Comparison of ENCODE assay signal across 13 mouse cellular contexts in the genomic region with DNA sequence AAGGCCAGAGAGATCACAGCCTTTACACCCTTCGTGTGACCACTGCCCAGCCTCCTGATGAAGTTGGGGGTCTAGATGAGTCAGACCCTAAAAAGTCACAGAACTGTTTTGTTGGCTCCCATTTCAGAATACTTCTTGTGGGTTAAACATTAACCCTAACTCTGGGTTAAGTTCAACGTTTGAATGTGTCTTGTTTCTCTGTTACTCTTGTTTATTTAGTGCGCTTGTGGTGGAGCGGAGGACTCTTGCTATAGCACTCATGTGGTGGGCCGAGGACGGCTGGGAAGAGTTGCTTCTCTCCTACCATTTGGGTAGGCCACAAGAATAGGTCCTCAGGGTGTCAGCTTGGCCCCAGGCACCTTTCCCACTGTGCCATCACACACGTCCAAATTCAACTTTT. TPM values are rescaled to one million over a fixed set of nuclear protein-coding genes. Genes with fewer than 3 reads are reported as not detected.
DNase-seq lines count a peak whose midpoint lies in the region; ATAC-seq and TF ChIP-seq lines count a peak whose summit lies in the region.
"Had no signal": no experiment of that assay in that cellular context is flagged by ENCODE, and none has a peak within 500 bp of the region (broad histone marks: within the 10 kb centered on the region; RNA-seq: fewer than 3 reads in every experiment).

No protein-coding gene starts in this region.

- DNase-seq in heart, postnatal 10 days, result no peak
- no peak for DNase-seq in lung, postnatal 14 days
- DNase-seq in testis, postnatal 14 days (ENCODE audit: low spot score), result no peak
- DNase-seq in left cerebral cortex, postnatal 25 days (ENCODE audit: low spot score in 2 of 2), result no peak
- DNase-seq: cerebellum, adult 2 months had no signal

- H3K4me2 ChIP-seq in heart, embryonic 12.5 days, result no peak overlapping the region
- H3K4me2 ChIP-seq in lung, embryonic 16.5 days (ENCODE audit: low read depth, low read length), result no peak overlapping the region
- no peak overlapping the region for H3K4me2 ChIP-seq in intestine, postnatal 0 days (replicated peaks; ENCODE audit: low read depth)
- H3K4me2 ChIP-seq in stomach, embryonic 14.5 days (replicated peaks; ENCODE audit: low read depth, low read length), result no peak overlapping the region
- H3K4me2 ChIP-seq: forebrain, embryonic 15.5 days; neural tube, embryonic 13.5 days had no signal

- H3K9ac ChIP-seq in heart, embryonic 12.5 days, result no peak overlapping the region
- no peak overlapping the region for H3K9ac ChIP-seq in lung, embryonic 16.5 days (ENCODE audit: low read length)
- no peak overlapping the region for H3K9ac ChIP-seq in intestine, postnatal 0 days (ENCODE audit: low read depth, low read length)
- H3K9ac ChIP-seq in stomach, embryonic 14.5 days (replicated peaks; ENCODE audit: low read depth, low read length), result no peak overlapping the region
- H3K9ac ChIP-seq: forebrain, embryonic 15.5 days had no signal

- H3K9me3 ChIP-seq in heart, embryonic 12.5 days (replicated peaks), result no peaks in the 10 kb centered on the region
- H3K9me3 ChIP-seq in lung, embryonic 16.5 days (ENCODE audit: control insufficient read depth, low read length), result no peaks in the 10 kb centered on the region
- H3K9me3 ChIP-seq in intestine, postnatal 0 days (ENCODE audit: control insufficient read depth), result no peaks in the 10 kb centered on the region
- no peaks in the 10 kb centered on the region for H3K9me3 ChIP-seq in stomach, embryonic 14.5 days (ENCODE audit: control insufficient read depth, low read depth, low read length)
- H3K9me3 ChIP-seq: forebrain, embryonic 15.5 days; neural tube, embryonic 13.5 days had no signal

- peaks cover 59% of the 10 kb centered on the region for H3K4me1 ChIP-seq in heart, embryonic 12.5 days (replicated peaks)
- H3K4me1 ChIP-seq in lung, embryonic 16.5 days (replicated peaks; ENCODE audit: control insufficient read depth, insufficient read depth, low read length), result peaks cover 61% of the 10 kb centered on the region
- peaks cover 23% of the 10 kb centered on the region for H3K4me1 ChIP-seq in intestine, postnatal 0 days (replicated peaks; ENCODE audit: control insufficient read depth, insufficient read depth, low read length)
- peaks cover 55% of the 10 kb centered on the region for H3K4me1 ChIP-seq in stomach, embryonic 14.5 days (ENCODE audit: control insufficient read depth, insufficient read depth, low read length)

- H3K4me3 ChIP-seq in heart, embryonic 12.5 days, result no peak overlapping the region
- no peak overlapping the region for H3K4me3 ChIP-seq in lung, embryonic 16.5 days (ENCODE audit: low read length)
- no peak overlapping the region for H3K4me3 ChIP-seq in intestine, postnatal 0 days (ENCODE audit: low read depth, low read length)
- H3K4me3 ChIP-seq in stomach, embryonic 14.5 days (ENCODE audit: low read depth, low read length), result no peak overlapping the region
- H3K4me3 ChIP-seq: forebrain, embryonic 15.5 days; neural tube, embryonic 13.5 days had no signal

- intact Hi-C loops in heart, postnatal 10 days (cut with DNase I), result no loop called here
- intact Hi-C loops in left cerebral cortex, postnatal 25 days (cut with DNase I), result no loop called here

- WGBS in heart, embryonic 12.5 days, result 78% methylated on average over 7 of the region's 7 CpGs
- WGBS in lung, embryonic 16.5 days, result 52% methylated on average over 7 of the region's 7 CpGs
- WGBS in intestine, postnatal 0 days, result 46% methylated on average over 7 of the region's 7 CpGs
- WGBS in stomach, embryonic 14.5 days, result 67% methylated on average over 7 of the region's 7 CpGs

- no peaks in the 10 kb centered on the region for H3K36me3 ChIP-seq in heart, embryonic 12.5 days
- H3K36me3 ChIP-seq in lung, embryonic 16.5 days (ENCODE audit: control insufficient read depth, insufficient read depth, low read length), result no peaks in the 10 kb centered on the region
- H3K36me3 ChIP-seq in intestine, postnatal 0 days (ENCODE audit: control insufficient read depth, insufficient read depth), result no peaks in the 10 kb centered on the region
- no peaks in the 10 kb centered on the region for H3K36me3 ChIP-seq in stomach, embryonic 14.5 days (ENCODE audit: control insufficient read depth, insufficient read depth, low read length)
- H3K36me3 ChIP-seq: forebrain, embryonic 15.5 days; neural tube, embryonic 13.5 days had no signal

- H3K27me3 ChIP-seq in heart, embryonic 12.5 days (replicated peaks), result no peaks in the 10 kb centered on the region
- H3K27me3 ChIP-seq in lung, embryonic 16.5 days (ENCODE audit: control insufficient read depth, insufficient read depth, low read depth, low read length), result no peaks in the 10 kb centered on the region
- no peaks in the 10 kb centered on the region for H3K27me3 ChIP-seq in intestine, postnatal 0 days (replicated peaks; ENCODE audit: control insufficient read depth, insufficient read depth, low read length)
- no peaks in the 10 kb centered on the region for H3K27me3 ChIP-seq in stomach, embryonic 14.5 days (ENCODE audit: control insufficient read depth, insufficient read depth, low read length)
- H3K27me3 ChIP-seq: forebrain, embryonic 15.5 days; neural tube, embryonic 13.5 days had no signal

- no peak for TF ChIP-seq CTCF in intestine, postnatal 0 days (IDR thresholded peaks at IDR 0.05; ENCODE audit: low read depth)

- peak overlapping the region; percentile 84 for H3K27ac ChIP-seq in heart, embryonic 12.5 days (ENCODE audit: poor library complexity, severe bottlenecking)
- peak overlapping the region; percentile 89 for H3K27ac ChIP-seq in lung, embryonic 16.5 days (ENCODE audit: low read length)
- H3K27ac ChIP-seq in intestine, postnatal 0 days (ENCODE audit: low read depth, low read length), result peak overlapping the region; percentile 29
- peak overlapping the region; percentile 83; the same call in 1 of the 2 replicates for H3K27ac ChIP-seq in stomach, embryonic 14.5 days (ENCODE audit: low read length)
- H3K27ac ChIP-seq: macrophage had no signal

- ATAC-seq in heart, embryonic 12.5 days (ENCODE audit: insufficient number of reproducible peaks, low FRiP score), result no peak
- ATAC-seq in lung, embryonic 16.5 days (ENCODE audit: low read depth), result no peak
- ATAC-seq in intestine, postnatal 0 days, result no peak
- no peak for ATAC-seq in stomach, embryonic 14.5 days (ENCODE audit: insufficient number of reproducible peaks, insufficient read depth, low FRiP score, low read depth)
- ATAC-seq: activated CD4-positive, CD25-positive, alpha-beta regulatory T cell, adult 4 months had no signal

RNA-seq across cellular contexts. Expression of a gene that starts 7.5 kb away (rescaled TPM):
- polyA plus RNA-seq in heart, embryonic 12.5 days (2016; fragmentation: Nextera tagmentation; extraction: Ambion mirVana), result 87.7 and 90.9 TPM in 2 replicates
- total RNA-seq in heart, postnatal 10 days (2021), result 10 to 100 TPM; 72.9 to 84.2 TPM
- 186 and 189 TPM in 2 replicates for polyA plus RNA-seq in lung, embryonic 16.5 days (2015; fragmentation: Nextera tagmentation; extraction: Ambion mirVana)
- polyA plus RNA-seq in intestine, postnatal 0 days (2015; fragmentation: Nextera tagmentation; extraction: Ambion mirVana), result 76.1 and 92.4 TPM in 2 replicates
- polyA plus RNA-seq in stomach, embryonic 14.5 days (2014; fragmentation: Nextera tagmentation; extraction: Ambion mirVana), result 147 and 150 TPM in 2 replicates
- 10 to 100 TPM; 19.9 to 30.4 TPM for total RNA-seq in left cerebral cortex, postnatal 25 days (2021)

RNA-seq across cellular contexts. Expression of a gene that starts 25.4 kb away (rescaled TPM):
- 18.9 and 20.8 TPM in 2 replicates for polyA plus RNA-seq in heart, embryonic 12.5 days (2016; fragmentation: Nextera tagmentation; extraction: Ambion mirVana)
- total RNA-seq in heart, postnatal 10 days (2021), result 10 to 100 TPM; 17.9 to 22.4 TPM
- 99.6 and 104 TPM in 2 replicates for polyA plus RNA-seq in lung, embryonic 16.5 days (2015; fragmentation: Nextera tagmentation; extraction: Ambion mirVana)
- polyA plus RNA-seq in intestine, postnatal 0 days (2015; fragmentation: Nextera tagmentation; extraction: Ambion mirVana), result 9.3 and 9.5 TPM in 2 replicates
- polyA plus RNA-seq in stomach, embryonic 14.5 days (2014; fragmentation: Nextera tagmentation; extraction: Ambion mirVana), result 18.4 and 21.7 TPM in 2 replicates
- total RNA-seq in left cerebral cortex, postnatal 25 days (2021), result 1 to 10 TPM; 1.8 to 2.6 TPM
- polyA plus RNA-seq: activated CD4-positive, CD25-positive, alpha-beta regulatory T cell, adult 4 months; macrophage had no signal

RNA-seq across cellular contexts. Expression of a gene that starts 41.8 kb away (rescaled TPM):
- polyA plus RNA-seq in heart, embryonic 12.5 days (2016; fragmentation: Nextera tagmentation; extraction: Ambion mirVana), result 23.1 and 25.2 TPM in 2 replicates
- total RNA-seq in heart, postnatal 10 days (2021), result 10 to 100 TPM; 17.8 to 19.1 TPM
- 26.1 and 27.4 TPM in 2 replicates for polyA plus RNA-seq in lung, embryonic 16.5 days (2015; fragmentation: Nextera tagmentation; extraction: Ambion mirVana)
- 19.0 and 21.5 TPM in 2 replicates for polyA plus RNA-seq in intestine, postnatal 0 days (2015; fragmentation: Nextera tagmentation; extraction: Ambion mirVana)
- 26.5 and 30.1 TPM in 2 replicates for polyA plus RNA-seq in stomach, embryonic 14.5 days (2014; fragmentation: Nextera tagmentation; extraction: Ambion mirVana)
- 10 to 100 TPM; 21.3 to 24.5 TPM for total RNA-seq in left cerebral cortex, postnatal 25 days (2021)

RNA-seq across cellular contexts. Expression of a gene that starts 59.3 kb away (rescaled TPM):
- 87.5 and 91.9 TPM in 2 replicates for polyA plus RNA-seq in heart, embryonic 12.5 days (2016; fragmentation: Nextera tagmentation; extraction: Ambion mirVana)
- total RNA-seq in heart, postnatal 10 days (2021), result 10 to 100 TPM; 47.6 to 51.4 TPM
- polyA plus RNA-seq in lung, embryonic 16.5 days (2015; fragmentation: Nextera tagmentation; extraction: Ambion mirVana), result 96.3 and 98.8 TPM in 2 replicates
- 110 and 111 TPM in 2 replicates for polyA plus RNA-seq in intestine, postnatal 0 days (2015; fragmentation: Nextera tagmentation; extraction: Ambion mirVana)
- 120 and 122 TPM in 2 replicates for polyA plus RNA-seq in stomach, embryonic 14.5 days (2014; fragmentation: Nextera tagmentation; extraction: Ambion mirVana)
- total RNA-seq in left cerebral cortex, postnatal 25 days (2021), result 10 to 100 TPM; 73.1 to 85.4 TPM

Comparison
In these comparisons a context has a peak if more than half of its experiments do, and no peak if none do; other contexts are left out.
1. H3K27ac ChIP-seq: peak in every context shown above with its lines; median percentile 89 in lung, embryonic 16.5 days; 84 in heart, embryonic 12.5 days; 83 in stomach, embryonic 14.5 days; 29 in intestine, postnatal 0 days.